Mouse (Mus musculus): Measurements from ENCODE around the gene Frmd4b.

DNA sequence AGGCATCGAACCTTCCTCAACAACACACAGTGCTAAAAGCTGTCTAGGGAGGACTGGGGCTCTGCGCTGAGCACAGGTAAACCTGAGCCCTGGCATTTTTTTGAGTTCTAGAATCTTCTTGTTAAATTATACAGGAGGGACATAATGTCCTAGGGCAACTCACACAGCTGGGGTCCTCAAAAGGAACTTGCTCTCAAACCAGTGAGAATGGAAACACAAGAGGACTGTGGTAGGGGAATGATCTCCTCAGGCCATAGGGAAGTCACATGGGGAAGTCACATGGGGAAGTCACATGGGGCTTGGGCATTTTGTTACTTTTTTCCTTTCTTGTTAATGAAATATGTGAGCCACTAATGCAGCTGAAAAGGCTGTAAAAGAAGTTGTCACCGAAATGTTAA, 220.4 kb downstream of the Frmd4b start:
- TF ChIP-seq CTCF (IDR thresholded peaks at IDR 0.05; ENCODE audit: extremely low read depth, insufficient read depth, insufficient read length, insufficient replicate concordance) (no peak), POLR2A (IDR thresholded peaks at IDR 0.05; ENCODE audit: low read depth, low read length) (no peak)
